Mouse (Mus musculus) ES-E14 (cell line): Measurements from ENCODE around the gene Mydgf.

Source experiments
- CHD2 ChIP-seq: IDR thresholded peaks from 2 replicates; pipeline ENCODE4 v1.6.1; 2014; ENCODE audit warnings: mild to moderate bottlenecking, low read depth, low read length, inconsistent platforms
- MAFK ChIP-seq: IDR thresholded peaks from 2 replicates; pipeline ENCODE4 v1.6.1; 2014; ENCODE audit warnings: mild to moderate bottlenecking, low read depth, low read length, inconsistent platforms; ENCODE audit not compliant: insufficient read depth
- ZNF384 ChIP-seq: IDR thresholded peaks from 2 replicates; pipeline ENCODE4 v1.6.1; 2012; ENCODE audit warnings: low read depth, low read length, inconsistent platforms

GRCm38 (mm10) chr17:56148790-56149618 is 34.7 kb downstream of the Mydgf start:
- TF ChIP-seq CHD2 (no peak), ZNF384 (no peak), MAFK (no peak)
